Mouse (Mus musculus) liver, embryonic 12.5 days (tissue): ENCODE results near the gene Asprv1. TPM values are rescaled to one million over a fixed set of nuclear protein-coding genes. Genes with fewer than 3 reads are reported as not detected.

ENCODE experiments used
- ATAC-seq: fragments of 200-750 bp; cut with Nextera tagmentation; 2 replicates; pipeline ENCODE4 v1.8.0; 2017; ENCODE audit warnings: moderate number of reproducible peaks, mild to moderate bottlenecking, moderate library complexity
- H3K27ac ChIP-seq: fragments of 300-500 bp; sonication (generic); 2 replicates; pipeline ENCODE4 v1.5.1; 2016; ENCODE audit warnings: mild to moderate bottlenecking
- H3K27me3 ChIP-seq: fragments of 300-500 bp; sonication (generic); replicated peaks from 2 replicates; pipeline ENCODE4 v1.6.1; 2016; ENCODE audit warnings: mild to moderate bottlenecking, moderate library complexity
- H3K36me3 ChIP-seq: fragments of 300-500 bp; sonication (generic); 2 replicates; pipeline ENCODE4 v1.6.1; 2016; ENCODE audit warnings: mild to moderate bottlenecking, moderate library complexity
- H3K4me1 ChIP-seq: fragments of 300-500 bp; sonication (generic); 2 replicates; pipeline ENCODE4 v1.6.1; 2016
- H3K4me2 ChIP-seq: fragments of 300-500 bp; sonication (generic); 2 replicates; pipeline ENCODE4 v1.6.1; 2016; ENCODE audit warnings: mild to moderate bottlenecking, moderate library complexity
- H3K4me3 ChIP-seq: fragments of 300-500 bp; sonication (generic); 2 replicates; pipeline ENCODE4 v1.5.1; 2016; ENCODE audit warnings: mild to moderate bottlenecking, moderate library complexity
- H3K9ac ChIP-seq: fragments of 300-500 bp; sonication (generic); 2 replicates; pipeline ENCODE4 v1.6.1; 2016; ENCODE audit warnings: mild to moderate bottlenecking, moderate library complexity
- H3K9me3 ChIP-seq: fragments of 300-500 bp; sonication (generic); replicated peaks from 2 replicates; pipeline ENCODE4 v1.6.1; 2016; ENCODE audit warnings: mild to moderate bottlenecking, moderate library complexity
- WGBS: fragments of 180-500 bp; shearing (Covaris S2); methylation state at CpG from one replicate; pipeline ENCODE4 v1.1.7; 2016; ENCODE audit not compliant: insufficient replicate concordance; 5-methylcytosine and 5-hydroxymethylcytosine counted together
- polyA plus RNA-seq: library from polyadenylated mRNA; unstranded; fragments of >200 nt; fragmentation: Nextera tagmentation; extraction: Ambion mirVana; gene quantifications from 2 replicates; pipeline ENCODE4 v1.2.1, GENCODE M21; 2016

Asprv1 gene
- polyA plus RNA-seq, 1 experiment from 2014 or later, result 0.13 TPM

GRCm38 (mm10) chr6:86624074-86625030 lies 3.6 kb upstream of the Asprv1 start:
- Histone ChIP-seq H3K36me3 (no peaks in the 10 kb centered on the region), H3K4me1 (no peaks in the 10 kb centered on the region), H3K4me3 (no peak overlapping the region), H3K27me3 (peaks cover 56% of the 10 kb centered on the region), H3K27ac (no peak overlapping the region), H3K4me2 (no peak overlapping the region), H3K9ac (no peak overlapping the region), H3K9me3 (no peaks in the 10 kb centered on the region)
- no peak for ATAC-seq
- WGBS, result 68% methylated on average over 18 of the region's 18 CpGs

DNA sequence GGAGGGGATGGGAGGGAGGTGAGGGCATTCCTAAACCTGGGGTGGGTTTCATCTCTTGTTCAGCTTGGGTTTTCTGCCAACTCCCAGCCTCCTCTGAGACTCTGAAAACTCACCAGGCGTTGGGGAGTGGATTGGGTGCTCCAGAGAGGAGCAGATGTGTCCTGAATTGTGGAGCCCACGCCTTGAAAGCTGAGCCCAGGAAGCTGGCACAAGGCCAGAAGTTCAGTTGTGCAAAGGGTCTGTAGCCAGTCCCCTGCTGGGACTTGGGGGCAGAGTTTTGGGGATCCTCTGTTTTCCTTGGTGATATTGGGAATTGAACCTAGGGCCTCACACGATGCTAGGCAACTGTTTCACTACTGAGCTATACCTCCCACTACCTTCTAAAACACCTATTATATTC lies 2.2 kb downstream of the Asprv1 start:
- Histone ChIP-seq H3K9me3 (no peaks in the 10 kb centered on the region), H3K4me1 (peaks cover 18% of the 10 kb centered on the region), H3K27me3 (peaks cover 24% of the 10 kb centered on the region), H3K4me2 (no peak overlapping the region), H3K9ac (no peak overlapping the region), H3K27ac (no peak overlapping the region), H3K4me3 (no peak overlapping the region), H3K36me3 (no peaks in the 10 kb centered on the region)
- WGBS, result 72% methylated on average over 3 of the region's 3 CpGs
- no peak for ATAC-seq

- no peak overlapping the region for H3K4me3 ChIP-seq
- ATAC-seq, result peak; percentile 67
- peak overlapping the region; percentile 58 for H3K4me2 ChIP-seq
- WGBS, result 19% methylated on average over 2 of the region's 2 CpGs
- H3K9me3 ChIP-seq, result no peaks in the 10 kb centered on the region
- no peaks in the 10 kb centered on the region for H3K36me3 ChIP-seq
- H3K9ac ChIP-seq, result peak overlapping the region; percentile 71
- H3K27ac ChIP-seq, result peak overlapping the region; percentile 98
- H3K27me3 ChIP-seq, result peaks cover 12% of the 10 kb centered on the region
- H3K4me1 ChIP-seq, result peaks cover 66% of the 10 kb centered on the region
These were observed 8.5 kb downstream of the Asprv1 start for GRCm38 (mm10) chr6:86636495-86636894.

GRCm38 (mm10) chr6:86637171-86637835 lies 9.3 kb downstream of the Asprv1 start:
- peak; percentile 74 for ATAC-seq
- no peaks in the 10 kb centered on the region for H3K36me3 ChIP-seq
- H3K4me3 ChIP-seq, result no peak overlapping the region
- 26% methylated on average over 4 of the region's 4 CpGs for WGBS
- peak overlapping the region; percentile 71 for H3K9ac ChIP-seq
- H3K27ac ChIP-seq, result peak overlapping the region; percentile 98
- H3K4me2 ChIP-seq, result peak overlapping the region; percentile 58
- H3K9me3 ChIP-seq, result no peaks in the 10 kb centered on the region
- peaks cover 12% of the 10 kb centered on the region for H3K27me3 ChIP-seq
- peaks cover 72% of the 10 kb centered on the region for H3K4me1 ChIP-seq

- peak overlapping the region; percentile 58 for H3K4me2 ChIP-seq
- no peak for ATAC-seq
- H3K9me3 ChIP-seq, result no peaks in the 10 kb centered on the region
- peak overlapping the region; percentile 98 for H3K27ac ChIP-seq
- WGBS, result 75% methylated on average over 2 of the region's 2 CpGs
- peaks cover 10% of the 10 kb centered on the region for H3K27me3 ChIP-seq
- H3K4me1 ChIP-seq, result peaks cover 75% of the 10 kb centered on the region
- H3K9ac ChIP-seq, result peak overlapping the region; percentile 71
- H3K36me3 ChIP-seq, result no peaks in the 10 kb centered on the region
- H3K4me3 ChIP-seq, result no peak overlapping the region
These were observed 9.9 kb downstream of the Asprv1 start for GRCm38 (mm10) chr6:86637860-86638259.

DNA sequence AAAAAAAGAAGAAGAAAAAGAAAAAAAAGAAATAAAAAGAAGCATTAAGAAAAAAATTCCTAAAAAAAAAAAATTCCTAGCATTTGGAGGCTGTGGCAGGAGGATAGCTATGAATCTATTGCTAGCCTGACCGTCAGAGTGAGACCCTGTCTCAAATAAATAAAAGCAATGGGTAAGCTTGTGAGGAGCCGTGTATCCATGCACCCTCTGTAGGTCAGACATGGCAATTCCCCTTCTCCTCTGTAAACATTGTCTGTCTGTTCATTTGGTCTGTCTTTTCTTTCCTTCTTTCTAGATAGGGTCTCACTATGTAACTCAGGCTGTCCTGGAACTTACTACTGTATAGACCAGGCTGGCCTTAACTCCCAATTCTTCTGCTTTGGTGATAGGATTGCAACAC lies 10.5 kb downstream of the Asprv1 start:
- no peaks in the 10 kb centered on the region for H3K36me3 ChIP-seq
- H3K9ac ChIP-seq, result peak overlapping the region; percentile 60
- H3K4me1 ChIP-seq, result peaks cover 75% of the 10 kb centered on the region
- no peak overlapping the region for H3K4me3 ChIP-seq
- H3K27ac ChIP-seq, result peak overlapping the region; percentile 99
- 51% methylated on average over 2 of the region's 2 CpGs for WGBS
- H3K9me3 ChIP-seq, result no peaks in the 10 kb centered on the region
- no peak for ATAC-seq
- peaks cover 4% of the 10 kb centered on the region for H3K27me3 ChIP-seq
- peak overlapping the region; percentile 68 for H3K4me2 ChIP-seq

DNA sequence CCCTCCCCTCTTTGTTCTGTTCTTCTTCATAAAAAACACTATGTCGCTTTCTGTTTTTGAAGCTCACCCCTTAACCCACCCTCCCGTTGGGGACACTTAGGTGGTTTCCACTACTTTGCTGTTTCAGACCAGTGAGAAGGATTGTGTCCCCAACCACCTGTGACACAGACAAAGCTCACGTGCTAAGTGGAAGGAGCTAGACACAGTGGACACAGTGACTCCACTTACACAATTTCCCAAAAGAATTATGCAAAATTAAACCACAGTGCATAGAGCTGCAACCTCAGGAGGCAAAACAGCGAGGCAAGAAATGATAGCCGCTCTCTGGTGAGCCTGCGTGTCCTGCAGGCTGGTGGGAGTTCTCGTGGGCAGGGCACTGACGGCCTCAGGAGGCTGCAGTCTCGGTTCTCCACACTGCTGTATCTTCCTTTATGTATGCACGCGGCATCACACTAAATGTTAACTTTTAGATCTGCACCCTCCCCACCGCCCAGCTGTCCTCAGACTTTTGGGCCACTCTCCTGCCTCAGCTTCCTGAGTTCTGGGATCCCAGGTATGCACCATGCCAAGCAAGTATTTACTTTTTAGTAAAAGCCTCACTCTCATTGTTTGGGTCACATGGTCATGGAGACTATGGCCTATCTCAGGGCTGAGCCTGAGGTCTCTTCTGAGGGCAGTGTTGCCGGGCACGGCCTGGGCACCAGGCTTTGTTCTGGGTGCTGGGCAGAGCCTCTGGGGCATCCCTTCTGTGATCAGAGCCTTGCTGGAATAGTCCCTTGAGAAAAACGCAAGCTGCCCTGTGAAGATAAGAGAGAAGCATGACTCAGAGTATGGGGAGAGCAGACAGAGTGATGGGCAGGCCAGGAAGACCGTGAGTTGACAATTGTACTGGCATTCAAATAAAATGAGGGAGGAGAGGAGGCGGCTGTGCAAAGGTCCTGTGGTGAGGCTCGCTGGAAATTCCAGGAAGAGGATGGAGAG lies 11.5 kb downstream of the Asprv1 start:
- peaks cover 73% of the 10 kb centered on the region for H3K4me1 ChIP-seq
- H3K4me2 ChIP-seq, result peak overlapping the region; percentile 68
- 45% methylated on average over 18 of the region's 18 CpGs for WGBS
- H3K4me3 ChIP-seq, result peak overlapping the region; percentile 36
- H3K9ac ChIP-seq, result peak overlapping the region; percentile 76
- ATAC-seq, result peak; percentile 90
- no peaks in the 10 kb centered on the region for H3K9me3 ChIP-seq
- H3K27me3 ChIP-seq, result no peaks in the 10 kb centered on the region
- H3K27ac ChIP-seq, result peak overlapping the region; percentile 99
- no peaks in the 10 kb centered on the region for H3K36me3 ChIP-seq

GRCm38 (mm10) chr6:86640161-86640560 lies 12.2 kb downstream of the Asprv1 start:
- peaks cover 76% of the 10 kb centered on the region for H3K4me1 ChIP-seq
- peak overlapping the region; percentile 68 for H3K4me2 ChIP-seq
- H3K4me3 ChIP-seq, result peak overlapping the region; percentile 36

DNA sequence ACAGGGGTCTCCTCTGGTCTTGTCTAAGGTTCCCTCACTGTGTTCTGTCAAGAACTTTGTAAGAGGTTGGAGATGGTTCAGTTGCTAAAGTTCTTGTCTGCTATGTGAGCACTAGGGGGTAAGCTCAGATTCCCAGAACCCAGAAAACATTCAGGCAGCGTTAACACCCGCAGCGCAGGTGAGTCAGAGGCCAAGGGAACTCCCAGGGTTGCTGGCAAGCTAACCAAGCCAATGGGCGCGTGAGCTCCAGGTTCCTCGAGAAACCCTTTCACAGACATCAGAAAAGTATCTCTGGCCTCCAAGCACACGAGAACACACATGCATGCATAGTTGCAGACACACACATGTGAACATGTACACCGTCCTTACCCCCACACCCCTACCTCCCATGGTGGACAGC lies 12.8 kb downstream of the Asprv1 start:
- ATAC-seq, result no peak
- Histone ChIP-seq H3K4me3 (peak overlapping the region; percentile 36), H3K9me3 (no peaks in the 10 kb centered on the region), H3K9ac (peak overlapping the region; percentile 76), H3K4me2 (peak overlapping the region; percentile 68), H3K4me1 (peaks cover 78% of the 10 kb centered on the region), H3K36me3 (no peaks in the 10 kb centered on the region), H3K27me3 (no peaks in the 10 kb centered on the region), H3K27ac (peak overlapping the region; percentile 99)
- WGBS, result 83% methylated on average over 8 of the region's 8 CpGs

More at GRCm38 (mm10) chr6:86640161-86640560, 12.2 kb downstream of the Asprv1 start:
- no peaks in the 10 kb centered on the region for H3K9me3 ChIP-seq
- H3K9ac ChIP-seq, result peak overlapping the region; percentile 76
- H3K36me3 ChIP-seq, result no peaks in the 10 kb centered on the region
- WGBS, result 42% methylated on average over 3 of the region's 3 CpGs
- ATAC-seq, result peak; percentile 5
- peak overlapping the region; percentile 99 for H3K27ac ChIP-seq
- H3K27me3 ChIP-seq, result no peaks in the 10 kb centered on the region

DNA sequence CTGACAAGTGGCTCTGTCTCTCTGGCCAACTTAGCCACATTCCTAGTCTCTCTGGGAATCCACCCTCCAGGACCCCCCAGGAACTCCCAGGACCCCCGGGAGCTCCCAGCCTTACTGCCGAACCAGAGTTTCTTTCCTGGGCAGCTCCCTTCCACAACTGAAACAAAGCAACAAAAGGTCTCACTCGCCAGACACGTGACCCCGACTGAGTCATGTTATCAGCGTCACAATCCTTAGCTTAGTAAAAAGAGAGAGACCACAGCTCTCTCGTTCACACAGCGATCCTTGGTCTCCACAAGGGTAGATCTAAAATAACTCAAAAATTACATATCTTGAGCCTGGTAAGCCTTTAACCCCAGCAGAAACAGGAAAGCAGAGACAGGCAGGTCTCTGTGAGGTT lies 13.8 kb downstream of the Asprv1 start:
- Histone ChIP-seq H3K27me3 (no peaks in the 10 kb centered on the region), H3K4me1 (peaks cover 75% of the 10 kb centered on the region), H3K9me3 (no peaks in the 10 kb centered on the region), H3K27ac (peak overlapping the region; percentile 99), H3K9ac (peak overlapping the region; percentile 76), H3K4me3 (no peak overlapping the region), H3K4me2 (peak overlapping the region; percentile 68), H3K36me3 (0 out of 2 replicates have a peak, but pooled peaks cover 3% of the 10 kb centered on the region)
- ATAC-seq, result no peak
- WGBS, result 44% methylated on average over 8 of the region's 8 CpGs

- H3K36me3 ChIP-seq, result peaks cover 28% of the 10 kb centered on the region
- WGBS, result 70% methylated on average over 3 of the region's 3 CpGs
- H3K9me3 ChIP-seq, result no peaks in the 10 kb centered on the region
- peaks cover 47% of the 10 kb centered on the region for H3K4me1 ChIP-seq
- H3K4me2 ChIP-seq, result no peak overlapping the region
- no peak for ATAC-seq
- H3K9ac ChIP-seq, result 0 out of 2 replicates have a peak overlapping the region, but pooled peaks have one; percentile 4
- H3K27me3 ChIP-seq, result no peaks in the 10 kb centered on the region
- no peak overlapping the region for H3K4me3 ChIP-seq
- H3K27ac ChIP-seq, result peak overlapping the region; percentile 27; the same call in 1 of the 2 replicates
These were observed 16.9 kb downstream of the Asprv1 start for GRCm38 (mm10) chr6:86644775-86645400.
